Mouse (Mus musculus) right cerebral cortex, adult 2 months (tissue): ENCODE results near the gene Sos2.
A peak's percentile ranks its signal among the peaks of the same experiment; 100 is the strongest.
"Not testable (repeated sequence)": the region's sequence is repeated elsewhere in the genome, so short reads cannot be mapped to it uniquely, and the experiment has no call there.

Source experiments
- DNase-seq, 2 experiments: peaks; one replicate each; pipeline ENCODE4 v3.0.0; 2021 to 2022; ENCODE audit warnings: low spot score in 2 of 2

The Sos2 gene

GRCm38 (mm10) chr12:69674576-69675537 is 6.8 kb downstream of the Sos2 start:
- no peak for DNase-seq

DNA sequence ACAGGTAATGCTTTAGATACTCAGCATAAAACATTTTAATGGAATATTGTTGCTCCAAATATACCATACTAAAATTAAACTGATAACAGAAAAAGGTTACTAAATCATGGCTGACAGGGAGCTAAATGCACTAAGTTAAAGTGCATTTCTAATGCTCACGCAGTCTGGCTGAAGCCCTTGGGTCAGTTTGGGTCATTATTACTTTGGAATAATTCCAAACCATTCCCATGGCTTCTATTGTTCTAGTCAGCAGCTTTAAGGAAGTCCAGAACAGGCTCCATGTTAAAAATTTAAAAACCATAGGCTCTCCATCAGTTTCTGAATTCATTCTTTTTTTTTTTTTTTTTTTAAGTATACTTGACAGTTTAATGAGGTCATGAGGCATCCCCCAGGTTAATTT is 7.5 kb downstream of the Sos2 start:
- no peak for DNase-seq

DNA sequence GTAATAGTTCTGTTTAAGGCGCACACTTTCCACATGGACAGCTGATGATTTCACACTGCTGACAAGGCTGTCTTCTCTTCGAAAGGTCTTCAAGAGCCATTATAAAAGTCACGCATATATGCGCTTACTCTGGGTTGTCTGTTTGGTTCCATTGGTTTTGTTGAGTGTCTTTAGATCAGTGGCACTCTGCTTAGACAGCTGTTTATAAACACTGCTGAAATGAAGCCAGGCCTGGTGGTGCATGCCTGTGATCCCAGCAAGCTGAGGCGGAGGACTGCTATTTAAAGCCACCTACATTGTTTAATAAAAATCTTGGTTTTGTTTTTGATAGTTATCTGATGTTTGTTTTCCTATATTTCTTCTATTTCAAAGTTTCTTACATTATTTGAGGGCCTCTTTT is 14.9 kb downstream of the Sos2 start:
- DNase-seq: no peak

- DNase-seq: no peak
These were observed 20.0 kb downstream of the Sos2 start for GRCm38 (mm10) chr12:69661658-69662057.

GRCm38 (mm10) chr12:69653973-69654372 is 27.7 kb downstream of the Sos2 start:
- DNase-seq: not testable (repeated sequence)

DNA sequence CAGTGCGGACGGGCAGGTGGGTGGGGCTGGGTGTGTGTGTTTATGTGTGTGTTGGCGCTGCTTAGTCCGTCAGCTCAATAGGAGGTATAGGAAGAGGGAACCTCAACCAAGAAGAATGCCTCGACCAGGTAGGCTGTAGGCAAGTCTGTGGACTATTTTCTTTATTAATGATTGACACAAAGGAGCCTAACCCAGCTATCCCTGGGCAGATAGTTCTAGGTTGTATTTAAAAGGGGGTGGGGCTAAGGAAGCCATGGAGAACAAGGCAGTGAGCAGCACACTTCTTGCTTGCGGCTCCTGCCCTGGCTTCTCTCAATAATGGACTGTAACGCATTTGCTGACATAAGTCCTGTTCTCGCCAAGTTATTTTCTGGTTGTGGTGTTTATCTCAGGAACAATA is 32.1 kb downstream of the Sos2 start:
- DNase-seq: no peak

GRCm38 (mm10) chr12:69645821-69646616 is 35.6 kb downstream of the Sos2 start:
- no peak for DNase-seq

DNA sequence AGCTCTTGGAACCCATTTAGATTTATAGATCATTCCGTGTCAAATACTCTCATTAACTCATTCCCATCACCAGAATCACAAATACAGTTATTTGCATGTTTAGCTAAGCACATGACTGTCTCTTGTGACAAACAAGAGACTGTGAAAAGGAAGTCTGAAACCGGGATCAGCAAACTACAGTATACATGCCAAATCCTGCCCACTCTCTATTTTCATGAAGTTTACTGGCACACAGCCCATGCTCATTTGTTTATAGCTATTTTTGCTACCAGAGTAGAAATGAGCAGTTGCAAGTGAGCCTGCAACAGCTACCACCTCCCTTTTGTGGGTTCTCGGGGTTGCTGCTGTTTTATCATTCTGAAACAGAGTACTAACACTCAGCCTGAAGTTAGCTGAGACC is 36.8 kb downstream of the Sos2 start:
- peak; percentile 52 to 68 for DNase-seq

DNA sequence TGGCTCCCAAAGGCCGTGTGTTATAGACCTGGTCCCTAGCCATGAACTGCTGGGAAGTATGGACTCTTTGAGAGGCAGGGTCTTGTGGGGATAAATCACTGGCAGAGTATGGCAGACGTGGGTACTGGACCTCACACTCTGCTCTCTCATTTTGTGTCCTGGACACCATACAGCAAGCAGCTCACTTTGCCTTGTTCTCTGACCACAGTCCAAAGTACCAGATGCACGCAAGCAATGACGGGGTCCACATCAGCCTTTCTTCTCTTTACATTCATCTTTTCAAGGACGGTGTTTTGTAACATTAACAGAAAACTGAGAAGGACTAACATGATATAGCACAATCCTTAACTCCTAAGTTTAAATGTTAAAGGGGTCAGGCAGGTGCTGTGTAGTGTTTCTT is 38.8 kb downstream of the Sos2 start:
- no peak for DNase-seq

- no peak for DNase-seq
These were observed 46.9 kb downstream of the Sos2 start for GRCm38 (mm10) chr12:69634761-69635160.

- DNase-seq: not testable (repeated sequence)
These were observed 63.1 kb downstream of the Sos2 start for GRCm38 (mm10) chr12:69618590-69618989.

GRCm38 (mm10) chr12:69604367-69604766 is 77.3 kb downstream of the Sos2 start:
- DNase-seq: no peak

DNA sequence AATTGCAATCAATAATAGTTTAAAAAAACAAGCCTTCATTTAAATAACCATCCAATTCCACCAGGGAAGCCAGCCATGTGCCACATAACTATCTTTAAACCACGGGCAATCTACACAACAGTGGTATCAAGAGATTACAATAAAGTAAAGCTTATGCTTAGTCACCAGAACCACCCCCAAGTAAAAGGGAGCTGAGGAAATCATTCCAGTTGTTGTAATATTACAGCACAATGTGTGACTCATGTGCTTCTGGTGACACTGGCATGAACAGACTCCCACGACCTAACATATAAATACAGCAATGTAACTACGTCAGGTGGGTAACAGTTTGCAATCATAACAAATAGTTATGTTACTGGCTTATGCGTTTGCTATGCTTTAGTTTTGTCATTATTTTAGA is 84.2 kb downstream of the Sos2 start:
- no peak for DNase-seq

GRCm38 (mm10) chr12:69593130-69593529 is 88.5 kb downstream of the Sos2 start:
- no peak for DNase-seq

- no peak for DNase-seq
These were observed 98.4 kb downstream of the Sos2 start for GRCm38 (mm10) chr12:69583270-69583629.

- DNase-seq: peak; percentile 88 to 89
These were observed 98.9 kb downstream of the Sos2 start, which contains the start of gene Vcpkmt for GRCm38 (mm10) chr12:69582613-69583269. TSS of gene Vcpkmt (minus strand) at chr12:69583028.

DNA sequence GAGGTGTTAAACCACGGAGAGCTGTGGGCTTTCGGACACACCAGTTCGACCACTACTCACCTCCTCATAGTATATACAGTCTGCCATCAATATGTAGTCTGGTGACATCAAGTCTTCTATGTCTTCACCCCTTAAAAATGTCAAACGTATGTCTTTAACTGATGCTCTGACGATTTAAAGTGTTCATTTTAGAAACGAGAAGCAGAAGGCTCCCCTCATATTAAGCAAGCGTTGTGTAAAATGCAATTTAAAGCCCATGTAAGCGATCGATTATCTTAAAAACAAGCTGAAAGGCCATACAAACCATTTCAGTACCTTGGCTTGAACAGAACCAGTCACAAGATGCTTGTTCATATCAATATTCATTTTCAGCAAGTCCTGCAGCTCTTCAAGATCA is 99.4 kb downstream of the Sos2 start:
- no peak for DNase-seq

DNA sequence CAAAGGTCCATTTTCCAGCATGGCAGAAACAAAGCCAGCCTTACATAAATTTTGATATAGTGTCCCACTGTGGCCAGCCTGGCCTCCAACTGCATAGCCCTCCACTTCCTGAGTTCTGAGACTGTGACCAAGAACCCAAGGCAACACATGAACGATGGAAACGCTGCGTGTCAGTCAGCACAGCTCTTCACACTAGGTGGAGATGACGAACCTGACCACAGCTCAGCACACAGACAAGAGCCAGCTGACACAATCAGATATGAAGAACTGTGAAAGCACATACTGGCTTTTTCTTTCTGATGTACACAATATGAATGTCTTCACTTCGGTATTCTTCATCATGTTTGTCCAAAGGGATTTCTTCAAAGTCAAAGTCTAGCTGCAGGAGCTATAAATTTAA is 102.0 kb downstream of the Sos2 start:
- no peak for DNase-seq

DNA sequence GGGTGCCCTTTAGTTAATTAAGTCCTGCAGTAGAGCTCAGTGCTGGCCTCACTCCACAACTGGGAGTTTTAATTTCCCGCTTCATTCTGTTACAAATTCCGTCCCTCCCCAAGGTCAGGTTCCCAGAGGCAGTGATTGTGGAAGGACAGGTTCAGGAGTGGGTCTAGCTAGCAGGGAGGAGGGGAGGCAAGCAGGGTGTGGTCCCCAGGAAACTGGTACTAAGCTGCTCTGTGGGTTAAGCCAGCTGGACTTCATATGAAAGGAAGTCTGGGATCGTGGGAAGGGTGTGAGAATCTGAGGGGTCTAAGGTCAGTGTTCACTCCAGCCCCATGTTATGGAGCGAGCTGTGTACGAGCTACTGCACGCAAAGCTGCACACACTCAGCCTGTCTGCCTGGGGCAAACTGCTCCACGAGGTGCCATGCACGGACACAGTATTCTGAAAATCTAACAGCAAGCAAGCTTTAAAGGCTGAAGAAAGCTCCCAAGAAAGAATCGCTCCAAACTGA is 105.5 kb downstream of the Sos2 start:
- DNase-seq: no peak

GRCm38 (mm10) chr12:69573916-69574881 is 107.5 kb downstream of the Sos2 start:
- DNase-seq: peak; percentile 87 to 90

DNA sequence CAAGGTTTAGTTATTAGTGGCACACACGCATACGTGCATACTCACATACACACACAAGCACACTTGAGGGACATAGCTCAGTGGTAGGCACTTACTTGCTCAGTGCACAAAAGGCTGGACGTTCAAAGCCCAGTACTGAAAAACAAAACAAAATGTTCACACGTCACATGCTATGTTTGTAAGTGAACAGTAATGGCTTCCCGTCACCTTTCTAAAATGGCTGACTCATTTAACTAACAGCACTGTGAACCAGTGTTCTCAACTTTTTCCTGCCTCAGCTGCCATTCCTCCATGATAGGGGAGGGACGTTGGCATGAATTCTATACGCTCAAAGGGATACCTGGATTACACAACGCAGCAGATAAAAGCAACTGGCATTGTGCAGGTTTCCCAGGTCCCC is 108.4 kb downstream of the Sos2 start:
- DNase-seq: no peak
